Mouse (Mus musculus) midbrain, embryonic 15.5 days (tissue): ENCODE data around the gene Csnk1e. TPM values are rescaled to one million over a fixed set of nuclear protein-coding genes. Genes with fewer than 3 reads are reported as not detected.

Experiments used
- ATAC-seq: fragments of 200-750 bp; cut with Nextera tagmentation; replicated peaks from 2 replicates; pipeline ENCODE4 v1.8.0; 2017; ENCODE audit warnings: moderate TSS enrichment
- H3K27ac ChIP-seq: fragments of 300-500 bp; sonication (generic); 2 replicates; pipeline ENCODE4 v1.5.1; 2015; ENCODE audit warnings: mild to moderate bottlenecking, inconsistent platforms
- H3K27me3 ChIP-seq: fragments of 300-500 bp; sonication (generic); replicated peaks from 2 replicates; pipeline ENCODE4 v1.6.1; 2015; ENCODE audit warnings: inconsistent platforms
- H3K36me3 ChIP-seq: fragments of 300-500 bp; sonication (generic); replicated peaks from 2 replicates; pipeline ENCODE4 v1.6.1; 2015; ENCODE audit warnings: inconsistent platforms
- H3K4me1 ChIP-seq: fragments of 300-500 bp; sonication (generic); 2 replicates; pipeline ENCODE4 v1.6.1; 2015; ENCODE audit warnings: inconsistent platforms
- H3K4me2 ChIP-seq: fragments of 300-500 bp; sonication (generic); 2 replicates; pipeline ENCODE4 v1.6.1; 2015; ENCODE audit warnings: inconsistent platforms, mild to moderate bottlenecking, moderate library complexity
- H3K4me3 ChIP-seq: fragments of 300-500 bp; sonication (generic); 2 replicates; pipeline ENCODE4 v1.5.1; 2015; ENCODE audit warnings: mild to moderate bottlenecking, inconsistent platforms
- H3K9ac ChIP-seq: fragments of 300-500 bp; sonication (generic); 2 replicates; pipeline ENCODE4 v1.6.1; 2015; ENCODE audit warnings: mild to moderate bottlenecking, inconsistent platforms
- H3K9me3 ChIP-seq: fragments of 300-500 bp; sonication (generic); 2 replicates; pipeline ENCODE4 v1.6.1; 2016; ENCODE audit warnings: inconsistent platforms
- WGBS: fragments of 180-500 bp; shearing (Covaris S2); methylation state at CpG from one replicate; pipeline ENCODE4 v1.1.7; 2015; ENCODE audit warnings: mixed read lengths; 5-methylcytosine and 5-hydroxymethylcytosine counted together
- polyA plus RNA-seq: library from polyadenylated mRNA; unstranded; fragments of >200 nt; fragmentation: Nextera tagmentation; extraction: Ambion mirVana; gene quantifications from 2 replicates; pipeline ENCODE4 v1.2.1, GENCODE M21; 2015

Csnk1e gene
- polyA plus RNA-seq = 284 and 297 TPM in 2 replicates

DNA sequence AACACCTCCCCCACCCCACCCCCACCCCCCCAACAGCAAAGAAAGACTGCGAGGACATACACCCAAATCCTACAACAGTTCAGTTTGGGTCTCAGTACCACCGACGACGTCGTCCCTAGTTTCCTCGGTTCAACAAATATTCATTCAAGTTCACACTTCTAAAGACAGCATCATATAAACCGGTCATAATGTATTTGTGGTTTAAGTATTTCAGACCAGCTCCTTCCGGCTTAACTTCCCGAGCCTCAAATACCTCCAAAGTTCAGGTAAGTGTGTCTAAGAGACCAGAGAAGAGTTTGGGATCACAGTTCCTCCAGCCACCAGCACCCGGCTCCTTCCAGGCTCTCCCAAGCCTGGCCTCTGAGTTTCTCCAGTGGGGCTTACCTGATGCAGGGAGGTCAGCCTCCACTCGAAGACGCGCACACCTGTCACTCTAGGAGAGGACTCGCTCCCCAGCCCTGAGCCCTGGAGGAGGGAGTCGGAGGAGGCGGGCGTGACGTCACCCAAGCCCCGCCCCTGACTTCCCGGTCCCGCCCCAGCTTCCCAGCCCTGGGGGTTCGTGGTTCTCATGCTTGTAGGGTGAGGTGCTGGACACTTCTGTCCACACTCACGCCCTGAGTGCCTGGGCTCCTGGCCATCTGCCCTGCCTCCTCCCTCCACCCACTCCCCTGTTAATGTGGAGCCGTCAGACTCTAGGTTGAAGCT lies at the start of gene Csnk1e:
Gene Csnk1e, minus strand, starts transcription at position 461 of the 705 bp plus-strand sequence.
- WGBS = 3% methylated on average over 24 of the region's 24 CpGs
- Histone ChIP-seq H3K4me1 (peaks cover 7% of the 10 kb centered on the region), H3K4me3 (peak within 1 kb of the TSS; percentile 27), H3K9me3 (no peaks in the 10 kb centered on the region), H3K9ac (peak within 1 kb of the TSS; percentile 16; the same call in 1 of the 2 replicates), H3K36me3 (no peaks in the 10 kb centered on the region), H3K27ac (no peak within 1 kb of the TSS), H3K4me2 (peak within 1 kb of the TSS; percentile 55), H3K27me3 (no peaks in the 10 kb centered on the region)
- ATAC-seq = no peak

DNA sequence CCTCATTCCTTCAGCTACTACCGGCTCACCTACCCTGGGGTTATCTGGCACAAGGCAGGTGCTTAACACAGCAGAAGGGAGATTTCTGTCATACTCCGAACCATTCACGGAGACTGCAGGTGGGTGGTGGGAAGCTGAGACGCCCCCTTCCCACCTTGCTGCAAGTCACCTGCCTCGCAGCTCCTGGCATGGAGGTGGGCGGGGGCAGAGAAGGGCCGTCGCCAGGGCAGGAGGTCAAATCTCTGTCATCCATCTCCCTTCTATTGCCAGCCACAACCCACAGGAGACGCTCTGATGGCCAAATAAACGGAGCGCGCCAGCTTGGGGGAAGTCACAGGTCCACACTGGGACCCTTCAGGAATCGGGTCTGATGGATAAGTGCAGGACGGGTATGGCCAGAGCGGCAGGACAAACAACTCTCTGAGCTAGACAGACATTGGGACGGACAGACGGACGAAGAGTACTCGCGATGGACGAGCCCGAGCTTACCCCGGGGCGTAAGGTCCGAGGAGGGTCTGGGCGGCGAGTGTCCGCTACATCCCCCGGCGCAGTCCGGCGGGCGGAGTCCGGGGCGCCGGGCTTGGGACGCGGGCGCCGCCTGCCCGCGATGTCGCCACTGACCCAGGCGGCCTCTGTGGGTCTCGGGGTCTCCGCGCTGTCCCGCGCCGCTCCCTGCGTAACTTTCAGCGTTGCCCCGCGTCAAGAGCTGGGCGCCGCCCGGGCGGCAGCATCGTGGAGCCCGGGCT lies 49.5 kb upstream of the Csnk1e start, which contains the start of gene Kcnj4:
Gene Kcnj4, minus strand, starts transcription at position 535 of the 746 bp plus-strand sequence.
- H3K36me3 ChIP-seq = no peaks in the 10 kb centered on the region
- peaks cover 74% of the 10 kb centered on the region for H3K27me3 ChIP-seq
- peak within 1 kb of the TSS; percentile 19 for H3K9ac ChIP-seq
- peak within 1 kb of the TSS; percentile 92 for H3K4me2 ChIP-seq
- no peaks in the 10 kb centered on the region for H3K9me3 ChIP-seq
- H3K27ac ChIP-seq = no peak within 1 kb of the TSS
- peak; percentile 25; the same call in 1 of the 2 replicates for ATAC-seq
- under 1% methylated on average over 60 of the region's 60 CpGs for WGBS
- peak within 1 kb of the TSS; percentile 57 for H3K4me3 ChIP-seq
- peaks cover 18% of the 10 kb centered on the region for H3K4me1 ChIP-seq

DNA sequence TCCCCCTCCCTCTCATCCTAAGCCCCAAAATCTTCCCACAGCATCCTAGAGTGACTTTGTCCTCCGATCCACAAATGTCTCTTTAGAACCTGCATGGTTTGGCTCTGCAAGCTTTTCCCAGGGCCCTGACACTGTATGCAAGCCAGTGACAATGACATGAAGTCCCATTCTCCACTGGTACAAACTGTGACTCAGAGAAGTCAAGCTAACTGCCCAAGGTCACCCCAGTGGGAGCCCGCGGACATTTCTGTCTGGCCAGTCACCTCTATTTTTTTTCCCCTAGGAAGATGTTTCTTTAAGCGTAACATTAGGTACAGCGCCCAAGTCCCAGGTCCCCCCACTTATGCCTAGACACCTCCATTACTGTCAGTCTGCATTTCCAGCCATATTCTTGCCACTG lies 48.1 kb upstream of the Csnk1e start:
- Histone ChIP-seq H3K4me2 (no peak overlapping the region), H3K9ac (no peak overlapping the region), H3K4me1 (peaks cover 18% of the 10 kb centered on the region), H3K27ac (no peak overlapping the region), H3K9me3 (no peaks in the 10 kb centered on the region), H3K27me3 (peaks cover 70% of the 10 kb centered on the region), H3K4me3 (no peak overlapping the region), H3K36me3 (no peaks in the 10 kb centered on the region)
- no peak for ATAC-seq
- WGBS = 65% methylated on average over 5 of the region's 5 CpGs

DNA sequence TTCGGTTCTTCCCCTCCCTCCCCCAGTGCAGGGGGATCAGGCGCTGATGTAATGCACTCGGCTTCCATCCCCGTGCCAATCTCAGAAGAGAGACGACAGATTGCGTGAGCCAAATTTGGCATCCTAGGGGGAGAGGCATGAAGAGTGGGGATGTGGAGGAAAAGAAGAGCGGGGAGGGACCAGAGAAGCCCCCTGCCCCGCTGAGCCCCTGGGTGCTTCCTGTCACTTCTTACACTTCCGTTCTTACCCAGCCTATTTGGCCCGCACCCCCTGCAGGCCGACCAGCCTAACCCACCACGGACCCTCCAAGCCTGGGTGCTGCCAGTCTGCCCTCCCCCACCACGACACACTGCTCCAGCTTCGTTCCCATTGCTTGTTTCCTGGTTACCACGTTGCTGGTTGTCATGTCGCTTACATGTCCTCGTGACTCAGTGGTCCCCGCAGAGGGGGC lies 47.5 kb upstream of the Csnk1e start:
- no peak for ATAC-seq
- Histone ChIP-seq H3K27me3 (peaks cover 65% of the 10 kb centered on the region), H3K27ac (no peak overlapping the region), H3K36me3 (no peaks in the 10 kb centered on the region), H3K9me3 (no peaks in the 10 kb centered on the region), H3K9ac (no peak overlapping the region), H3K4me2 (no peak overlapping the region), H3K4me1 (peaks cover 18% of the 10 kb centered on the region), H3K4me3 (no peak overlapping the region)
- WGBS = 15% methylated on average over 18 of the region's 18 CpGs

DNA sequence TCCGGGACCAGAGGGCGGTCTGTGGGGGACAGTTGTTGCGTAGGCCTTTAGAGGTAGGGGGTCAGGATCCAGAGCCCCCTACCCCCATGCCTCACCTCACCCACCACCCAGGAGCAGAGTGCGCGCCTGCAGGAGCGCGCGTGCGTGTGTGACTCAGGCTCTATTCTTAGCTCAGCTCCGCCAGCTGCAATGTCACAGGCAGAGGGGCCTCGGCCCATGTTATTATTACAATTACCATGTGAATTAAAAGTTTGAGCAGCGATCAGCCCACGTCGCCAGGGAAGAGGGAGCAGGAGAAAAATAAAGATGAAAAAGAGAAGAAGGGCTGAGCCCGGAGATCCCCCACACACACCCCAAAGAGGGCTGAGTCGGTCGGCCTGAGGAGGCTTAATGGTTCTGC lies 44.7 kb upstream of the Csnk1e start:
- Histone ChIP-seq H3K4me3 (no peak overlapping the region), H3K27me3 (peaks cover 43% of the 10 kb centered on the region), H3K27ac (no peak overlapping the region), H3K9ac (no peak overlapping the region), H3K36me3 (no peaks in the 10 kb centered on the region), H3K9me3 (no peaks in the 10 kb centered on the region), H3K4me1 (peaks cover 6% of the 10 kb centered on the region), H3K4me2 (no peak overlapping the region)
- WGBS = 70% methylated on average over 17 of the region's 17 CpGs
- ATAC-seq = no peak

DNA sequence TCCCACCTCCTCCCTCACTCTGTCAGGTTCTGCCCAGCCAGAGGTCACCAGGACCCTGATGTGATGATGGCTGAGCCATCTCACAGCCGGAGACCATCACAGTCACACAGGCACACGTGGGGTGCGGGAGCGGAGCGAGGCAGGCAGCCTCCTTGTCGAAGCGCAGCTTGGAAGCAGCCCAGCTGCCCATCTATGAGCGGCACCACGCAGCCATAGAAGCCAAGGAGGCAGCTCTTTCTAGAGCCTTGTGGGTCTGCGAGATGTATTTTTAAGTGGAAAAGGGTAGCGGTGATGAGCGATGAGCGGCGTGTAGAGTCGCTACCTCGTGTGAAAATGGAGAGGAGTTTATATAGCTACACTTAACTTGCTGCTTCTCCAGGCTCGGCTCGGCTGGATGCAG lies 38.2 kb upstream of the Csnk1e start:
- H3K27me3 ChIP-seq = no peaks in the 10 kb centered on the region
- H3K4me2 ChIP-seq = no peak overlapping the region
- no peaks in the 10 kb centered on the region for H3K9me3 ChIP-seq
- no peak for ATAC-seq
- H3K4me1 ChIP-seq = peaks cover 2% of the 10 kb centered on the region; the same call in 1 of the 2 replicates
- no peak overlapping the region for H3K27ac ChIP-seq
- H3K9ac ChIP-seq = no peak overlapping the region
- no peaks in the 10 kb centered on the region for H3K36me3 ChIP-seq
- 53% methylated on average over 18 of the region's 18 CpGs for WGBS
- no peak overlapping the region for H3K4me3 ChIP-seq

DNA sequence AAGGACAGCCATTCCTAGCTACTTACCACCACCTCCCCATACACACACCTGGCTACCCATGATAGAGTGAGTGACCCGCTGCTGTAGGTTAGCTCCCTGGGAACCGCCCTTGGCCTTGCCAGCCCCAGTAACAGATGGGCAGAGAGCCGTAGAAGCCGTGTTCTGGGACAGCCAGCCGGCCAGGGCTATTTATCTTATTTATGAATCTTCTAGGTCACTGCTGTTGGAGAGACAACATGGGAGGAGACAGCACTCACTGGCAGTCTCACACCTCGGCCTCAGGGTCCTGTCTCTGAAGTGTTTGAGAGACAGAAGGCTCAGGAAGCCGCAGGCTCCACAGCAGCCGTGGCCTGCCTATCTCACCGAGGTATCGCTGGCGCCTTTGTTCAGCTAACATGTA lies 34.1 kb upstream of the Csnk1e start:
- Histone ChIP-seq H3K4me1 (peaks cover 2% of the 10 kb centered on the region; the same call in 1 of the 2 replicates), H3K4me3 (no peak overlapping the region), H3K36me3 (no peaks in the 10 kb centered on the region), H3K4me2 (no peak overlapping the region), H3K9ac (no peak overlapping the region), H3K27me3 (no peaks in the 10 kb centered on the region), H3K27ac (no peak overlapping the region), H3K9me3 (no peaks in the 10 kb centered on the region)
- ATAC-seq = no peak
- 68% methylated on average over 11 of the region's 11 CpGs for WGBS

DNA sequence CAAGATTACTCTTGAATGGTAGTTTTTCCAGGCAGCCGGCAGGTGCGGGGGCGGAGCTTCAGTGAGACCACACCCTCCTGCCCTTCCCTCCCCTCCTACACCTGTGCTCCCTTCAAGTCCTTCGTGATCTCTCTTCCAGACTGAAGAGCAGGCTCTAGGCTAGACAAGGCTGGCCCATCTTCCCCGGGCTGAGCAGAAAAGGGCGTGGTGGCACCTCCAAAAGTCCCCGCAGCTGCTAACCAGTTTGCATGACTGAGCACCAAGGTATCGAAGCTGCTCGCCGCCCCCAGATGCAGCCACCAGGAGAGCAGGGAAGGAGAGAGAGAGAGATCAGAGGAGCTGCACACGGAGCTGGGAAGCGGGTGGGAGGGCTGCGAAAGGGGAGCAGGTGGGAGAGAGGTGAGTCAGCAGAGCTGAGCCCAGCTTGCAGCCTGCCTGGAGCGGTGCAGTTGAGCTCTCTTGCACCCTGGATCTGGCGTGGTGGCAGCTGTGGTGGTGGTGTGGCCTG lies 25.9 kb upstream of the Csnk1e start:
- Histone ChIP-seq H3K9me3 (no peaks in the 10 kb centered on the region), H3K27me3 (no peaks in the 10 kb centered on the region), H3K9ac (no peak overlapping the region), H3K36me3 (no peaks in the 10 kb centered on the region), H3K27ac (no peak overlapping the region), H3K4me2 (no peak overlapping the region), H3K4me3 (no peak overlapping the region), H3K4me1 (no peaks in the 10 kb centered on the region)
- 9% methylated on average over 15 of the region's 15 CpGs for WGBS
- no peak for ATAC-seq

DNA sequence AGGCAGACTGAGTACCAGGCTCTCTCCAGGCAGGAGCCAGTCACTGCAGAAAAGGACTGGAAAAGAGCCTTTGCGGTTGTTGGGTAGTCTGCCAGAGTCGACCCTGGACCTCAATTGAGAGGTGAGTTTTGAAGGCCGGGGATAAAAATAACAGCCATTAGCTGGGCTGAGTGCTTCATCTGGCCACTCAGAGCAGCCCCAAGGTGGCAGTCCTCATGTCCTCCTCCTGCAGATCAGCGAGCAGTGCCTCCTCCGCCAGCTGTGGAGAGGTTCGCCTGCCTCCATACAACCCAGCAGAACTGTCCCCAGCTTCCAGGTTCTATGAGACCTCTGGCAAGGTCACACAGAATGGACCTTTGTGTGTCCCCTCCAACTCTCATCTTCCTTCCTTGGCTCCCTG lies 21.9 kb upstream of the Csnk1e start:
- H3K4me3 ChIP-seq = no peak overlapping the region
- H3K4me2 ChIP-seq = no peak overlapping the region
- H3K27ac ChIP-seq = no peak overlapping the region
- WGBS = 60% methylated on average over 6 of the region's 6 CpGs
- H3K9me3 ChIP-seq = no peaks in the 10 kb centered on the region
- H3K9ac ChIP-seq = no peak overlapping the region
- H3K4me1 ChIP-seq = no peaks in the 10 kb centered on the region
- no peaks in the 10 kb centered on the region for H3K27me3 ChIP-seq
- no peaks in the 10 kb centered on the region for H3K36me3 ChIP-seq
- ATAC-seq = no peak

DNA sequence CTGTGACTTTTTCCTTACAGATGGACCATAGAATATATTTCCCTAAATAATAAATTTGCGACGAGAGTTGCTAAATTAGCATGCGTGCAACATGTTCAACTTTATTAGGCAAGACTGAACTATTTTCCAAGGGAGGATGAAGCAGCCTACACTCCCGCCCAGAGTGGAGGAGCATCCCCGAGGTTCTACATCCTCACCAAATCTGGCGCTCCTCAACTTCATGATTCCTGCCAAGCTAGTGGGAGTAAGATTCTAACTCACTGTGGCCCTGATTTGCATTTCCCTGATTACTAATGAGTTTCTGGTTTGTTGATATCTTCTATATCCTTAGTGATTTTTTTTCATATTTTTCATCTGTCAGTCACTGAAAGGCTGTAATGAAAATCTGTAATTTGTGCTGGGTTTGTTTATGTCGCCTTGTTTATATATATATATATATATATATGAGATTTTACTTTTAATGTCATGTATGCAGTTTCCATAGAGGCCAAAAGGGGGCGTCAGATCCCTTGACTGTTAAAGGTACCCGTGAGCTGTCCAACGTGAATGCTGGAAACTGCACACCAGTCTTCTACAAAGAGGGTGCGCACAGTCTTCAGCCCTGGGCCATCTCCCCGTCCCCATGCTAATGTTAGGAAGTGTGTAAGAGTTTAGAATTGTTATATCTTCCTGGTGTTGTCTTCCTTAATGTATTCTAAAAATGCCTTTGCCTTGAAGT lies 18.4 kb upstream of the Csnk1e start:
- Histone ChIP-seq H3K4me2 (no peak overlapping the region), H3K4me1 (no peaks in the 10 kb centered on the region; the same call in 1 of the 2 replicates), H3K36me3 (no peaks in the 10 kb centered on the region), H3K9ac (no peak overlapping the region), H3K27me3 (no peaks in the 10 kb centered on the region), H3K4me3 (no peak overlapping the region), H3K27ac (no peak overlapping the region), H3K9me3 (no peaks in the 10 kb centered on the region)
- no peak for ATAC-seq
- WGBS = 56% methylated on average over 12 of the region's 12 CpGs

DNA sequence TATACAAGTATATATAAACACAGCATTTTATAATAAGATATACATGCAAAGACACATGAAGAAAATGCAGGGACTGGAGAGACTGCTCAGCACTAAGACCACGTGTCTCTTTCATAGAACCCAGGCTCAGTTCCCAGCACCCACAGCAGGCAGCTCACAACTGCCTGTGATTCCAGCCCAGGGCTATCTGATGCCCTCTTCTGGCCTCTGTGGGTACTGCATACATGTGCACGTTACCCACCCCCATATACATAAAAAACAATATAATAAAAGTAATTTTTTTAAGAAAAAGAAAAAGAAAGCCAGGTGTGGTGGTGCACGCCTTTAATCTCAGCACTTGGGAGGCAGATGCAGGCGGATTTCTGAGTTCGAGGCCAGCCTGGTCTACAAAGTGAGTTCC lies 17.7 kb upstream of the Csnk1e start:
- Histone ChIP-seq H3K4me1 (no peaks in the 10 kb centered on the region; the same call in 1 of the 2 replicates), H3K9me3 (no peaks in the 10 kb centered on the region), H3K27ac (no peak overlapping the region), H3K27me3 (no peaks in the 10 kb centered on the region; the same call in 1 of the 2 replicates), H3K9ac (no peak overlapping the region), H3K4me3 (no peak overlapping the region), H3K36me3 (no peaks in the 10 kb centered on the region), H3K4me2 (no peak overlapping the region)
- no peak for ATAC-seq
- 83% methylated on average over 5 of the region's 5 CpGs for WGBS

DNA sequence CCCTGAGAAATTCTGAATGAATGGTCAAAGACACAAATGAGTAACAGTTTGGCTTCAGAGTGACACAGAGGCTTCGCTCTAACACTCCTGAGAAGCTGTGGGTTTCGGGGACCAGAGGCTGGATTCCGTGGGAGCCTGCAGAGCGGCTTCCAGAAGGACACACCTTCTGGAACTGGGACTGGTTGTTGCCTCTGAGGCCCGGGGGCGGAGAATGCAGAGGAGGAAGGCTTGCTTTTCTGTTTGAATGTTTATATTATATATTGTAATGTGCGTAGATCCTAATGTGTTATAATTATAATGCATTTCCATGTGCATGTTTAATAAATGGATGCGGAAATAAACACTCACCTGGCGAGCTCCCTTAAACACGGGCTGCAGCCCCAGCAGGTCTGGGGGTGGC lies 15.7 kb upstream of the Csnk1e start:
- no peaks in the 10 kb centered on the region; the same call in 1 of the 2 replicates for H3K27me3 ChIP-seq
- H3K36me3 ChIP-seq = no peaks in the 10 kb centered on the region
- H3K27ac ChIP-seq = no peak overlapping the region
- H3K4me1 ChIP-seq = no peaks in the 10 kb centered on the region; the same call in 1 of the 2 replicates
- no peak for ATAC-seq
- H3K4me2 ChIP-seq = peak overlapping the region; percentile 41
- H3K9ac ChIP-seq = no peak overlapping the region
- WGBS = 52% methylated on average over 10 of the region's 10 CpGs
- H3K4me3 ChIP-seq = peak overlapping the region; percentile 21
- no peaks in the 10 kb centered on the region for H3K9me3 ChIP-seq
